Mouse (Mus musculus): ENCODE results near the gene Gpc6.
A peak's percentile ranks its signal among the peaks of the same experiment; 100 is the strongest.

The Gpc6 gene

DNA sequence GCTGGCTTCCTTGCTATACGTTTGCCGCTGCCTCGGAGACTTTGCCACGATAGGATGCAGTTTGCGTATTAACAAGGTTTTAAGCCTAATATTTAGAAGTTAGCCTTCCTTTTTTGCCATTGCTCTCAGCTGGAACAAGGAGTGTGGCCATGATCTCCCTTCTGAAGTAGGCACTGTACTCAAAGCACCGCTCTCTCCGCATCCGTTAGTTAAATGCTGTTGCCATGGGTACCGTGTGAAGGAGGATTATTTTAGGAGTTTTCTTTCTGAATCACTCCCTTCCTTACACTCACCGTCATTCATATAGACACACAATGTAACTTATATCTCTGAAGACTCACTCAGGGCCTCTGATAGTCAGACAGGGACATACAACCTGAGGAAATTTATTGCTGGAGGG is 993.6 kb downstream of the Gpc6 start:
- peak; percentile 71 for DNase-seq (ENCODE audit: low read depth, low spot score)

DNA sequence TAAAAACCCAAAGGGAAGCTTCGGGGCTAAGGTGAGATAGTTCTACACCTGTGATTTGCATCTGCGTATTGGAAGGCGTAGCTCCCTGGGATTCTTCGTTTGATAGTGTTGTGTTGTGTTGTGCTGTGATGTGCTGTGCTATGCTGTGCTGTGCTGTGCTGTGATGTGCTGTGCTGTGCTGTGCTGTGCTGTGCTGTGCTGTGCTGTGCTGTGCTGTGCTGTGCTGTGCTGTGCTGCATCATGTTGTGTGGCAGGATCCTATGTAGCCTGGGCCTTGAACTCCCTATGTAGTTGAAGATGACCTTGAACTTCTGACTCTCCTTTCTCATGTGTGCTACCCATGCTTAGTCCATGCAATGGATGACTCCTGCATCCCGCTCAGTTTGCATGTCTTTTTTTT is 994.5 kb downstream of the Gpc6 start:
- DNase-seq (ENCODE audit: low read depth, low spot score), result no peak

DNA sequence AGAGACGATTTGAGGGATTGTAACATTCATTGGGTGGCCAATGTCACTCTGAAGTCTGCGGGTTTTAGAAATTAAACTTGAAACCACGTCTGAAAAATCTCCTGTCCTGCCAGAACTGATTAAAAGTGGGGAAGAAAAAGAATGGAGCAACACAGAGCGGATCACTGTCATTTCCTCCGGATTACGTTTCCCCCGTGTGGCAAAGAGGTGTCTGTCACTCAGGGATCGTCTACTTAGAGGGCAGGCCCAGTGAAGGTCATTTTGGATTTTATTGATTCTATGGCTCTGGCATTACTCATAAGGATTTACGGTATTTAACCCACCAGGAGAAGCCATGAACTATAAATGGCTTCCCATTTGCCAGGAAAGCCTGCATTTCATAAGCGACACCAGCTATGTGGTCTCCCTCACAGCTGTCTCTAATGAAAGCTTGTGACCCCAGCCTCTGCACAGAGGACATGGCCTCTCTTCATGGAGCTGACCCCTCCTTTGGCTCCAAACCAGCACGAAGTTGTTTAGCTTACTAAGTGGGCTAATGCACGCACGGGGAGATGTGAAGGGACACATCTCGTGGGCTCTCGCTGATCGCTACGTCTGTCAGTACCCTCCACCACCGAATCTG is 996.4 kb downstream of the Gpc6 start:
- DNase-seq (ENCODE audit: low read depth, low spot score), result no peak

DNA sequence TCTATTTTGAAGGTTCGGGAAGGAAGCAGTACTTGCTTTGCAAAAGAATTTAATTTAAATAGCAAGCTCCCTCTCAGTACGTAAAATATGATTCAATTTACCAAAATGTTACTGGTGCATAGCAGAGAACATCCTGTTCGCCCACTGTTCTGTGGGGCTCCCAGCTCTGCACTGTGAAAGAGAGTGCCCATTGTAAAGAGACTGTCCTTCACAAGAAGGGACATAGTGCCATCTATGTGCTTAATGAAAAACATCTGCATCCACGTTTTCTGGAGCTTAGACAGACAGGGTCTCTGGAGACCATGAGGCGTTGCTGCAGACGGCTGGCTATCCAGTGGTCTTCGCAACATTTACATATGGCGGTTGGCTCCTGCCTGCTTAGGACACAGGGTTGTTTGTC is 998.6 kb downstream of the Gpc6 start:
- peak; percentile 58 for DNase-seq (ENCODE audit: low read depth, low spot score)

DNA sequence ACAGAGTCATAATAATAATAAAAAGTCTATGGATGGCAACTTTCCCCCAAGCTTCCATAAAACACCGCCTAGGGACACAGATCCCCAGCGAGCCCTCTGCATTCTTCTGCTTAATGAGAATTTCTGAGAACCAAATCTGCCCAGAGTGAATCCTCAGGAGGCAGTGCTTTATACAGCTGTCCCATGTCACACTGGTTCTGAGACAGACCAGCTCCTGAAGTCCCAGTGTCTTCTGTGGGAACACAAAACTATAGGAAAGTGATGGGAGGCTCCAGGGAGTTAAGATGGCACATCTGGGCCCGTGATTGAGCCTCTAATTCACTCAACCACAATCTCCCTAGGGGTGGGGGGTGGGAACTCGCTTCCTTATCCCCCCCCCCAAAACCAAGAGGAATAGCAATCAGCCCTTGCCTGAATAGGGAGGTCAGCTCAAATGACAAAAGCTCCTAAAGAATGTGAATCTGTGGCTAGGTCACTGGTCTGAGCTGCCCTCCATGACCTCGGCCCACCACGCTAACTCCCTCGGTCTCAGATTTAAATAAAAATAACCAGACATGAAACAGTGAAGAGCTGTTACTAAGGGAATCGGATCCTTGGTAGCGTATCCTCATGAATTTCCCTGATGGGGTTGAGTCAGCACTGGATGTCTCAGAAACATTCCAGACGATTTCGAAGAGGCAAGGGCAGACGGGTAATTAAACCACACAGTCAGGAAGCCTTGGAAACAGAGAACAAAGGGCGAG is 1005.2 kb downstream of the Gpc6 start:
- DNase-seq (ENCODE audit: low read depth, low spot score), result no peak

DNA sequence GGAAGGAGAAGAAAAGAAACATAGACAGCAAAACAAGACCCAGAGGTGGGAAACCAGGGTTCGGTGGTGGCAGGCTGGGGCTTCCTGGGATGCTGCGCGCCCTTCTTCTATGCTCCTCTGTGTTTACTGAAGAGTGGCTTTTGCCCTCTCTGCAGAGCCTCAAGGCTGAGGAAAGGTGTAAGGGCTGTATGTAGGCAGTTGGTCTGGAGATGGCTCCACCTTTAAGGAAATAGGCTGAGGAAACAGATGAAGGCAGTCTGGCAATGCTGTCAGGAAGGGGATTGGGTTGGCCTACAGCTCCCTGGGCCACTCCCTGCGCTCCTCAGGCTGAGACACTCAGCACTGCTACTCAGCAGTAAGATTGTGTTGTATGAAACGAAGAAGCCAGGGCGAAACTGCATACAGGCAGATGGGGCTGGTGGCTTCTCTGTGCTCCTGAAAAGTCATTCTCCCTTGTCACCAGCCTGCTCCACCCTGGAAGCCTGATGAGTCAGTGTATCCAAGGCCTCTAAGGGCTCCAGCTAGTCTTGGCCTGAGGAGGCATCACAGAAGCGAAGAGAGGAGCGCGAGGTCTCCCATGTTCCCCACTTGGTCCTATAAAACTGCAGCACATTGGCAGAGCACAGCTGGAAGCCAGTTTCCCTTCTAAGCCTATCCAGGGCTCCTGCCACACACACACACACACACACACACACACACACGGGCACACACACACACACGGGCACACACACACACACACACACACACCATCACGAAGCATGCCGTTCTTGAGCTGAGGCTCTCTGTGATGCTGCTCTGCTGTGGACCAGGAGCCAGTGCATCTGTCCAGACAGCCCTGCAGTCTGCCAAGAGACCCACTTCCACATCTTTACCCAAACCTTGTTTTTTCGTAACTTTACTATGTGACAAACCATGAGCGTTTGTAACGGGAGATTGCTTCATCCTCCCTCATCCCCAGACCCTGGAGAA is 1006.0 kb downstream of the Gpc6 start:
- no peak for DNase-seq (ENCODE audit: low read depth, low spot score)

DNA sequence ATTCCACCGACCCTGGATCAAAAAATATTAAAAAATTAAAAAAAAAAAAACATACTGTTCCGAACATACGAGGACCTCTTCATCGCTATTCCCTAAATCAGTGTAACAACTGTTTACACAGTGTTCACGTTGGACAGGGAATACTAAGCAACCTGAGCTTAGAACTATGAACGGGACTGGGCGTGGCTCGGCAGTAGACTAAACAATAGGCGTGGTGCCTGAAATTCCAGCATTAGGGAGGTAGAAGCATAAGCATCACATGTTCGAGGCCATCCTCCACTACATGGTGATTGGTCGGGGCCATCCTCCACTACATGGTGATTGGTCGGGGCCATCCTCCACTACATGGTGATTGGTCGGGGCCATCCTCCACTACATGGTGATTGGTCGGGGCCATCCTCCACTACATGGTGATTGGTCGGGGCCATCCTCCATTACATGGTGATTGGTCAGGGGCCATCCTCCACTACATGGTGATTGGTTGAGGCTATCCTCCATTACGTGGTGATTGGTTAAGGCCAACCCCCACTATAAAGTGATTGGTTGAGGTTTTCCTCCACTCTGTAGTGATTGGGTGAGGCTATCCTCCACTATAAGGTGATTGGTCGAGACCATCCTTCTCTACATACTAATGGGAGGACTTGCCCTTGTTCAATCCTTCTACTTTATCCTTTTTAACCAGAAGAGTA is 1007.2 kb downstream of the Gpc6 start:
- no peak for DNase-seq (ENCODE audit: low read depth, low spot score)

DNA sequence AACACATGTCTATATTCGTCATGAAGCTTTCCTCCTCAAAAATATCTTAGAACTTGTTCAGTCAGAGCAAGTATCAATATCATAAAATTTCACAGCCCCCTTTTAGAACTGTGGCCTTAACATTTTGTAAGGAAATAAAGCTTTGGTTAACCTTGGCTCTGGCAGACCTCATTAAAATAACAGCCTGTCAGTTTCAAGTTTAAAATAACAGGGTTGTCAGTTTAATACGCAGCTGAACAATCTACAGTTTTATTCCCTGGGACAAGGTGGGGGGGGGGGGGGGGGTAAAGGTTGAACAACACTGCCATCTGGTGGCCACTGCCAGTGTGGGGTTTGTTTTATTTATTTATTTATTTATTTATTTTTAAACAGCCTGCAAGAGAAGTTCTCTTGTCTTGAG is 1013.4 kb downstream of the Gpc6 start:
- DNase-seq (ENCODE audit: low read depth, low spot score), result no peak

DNA sequence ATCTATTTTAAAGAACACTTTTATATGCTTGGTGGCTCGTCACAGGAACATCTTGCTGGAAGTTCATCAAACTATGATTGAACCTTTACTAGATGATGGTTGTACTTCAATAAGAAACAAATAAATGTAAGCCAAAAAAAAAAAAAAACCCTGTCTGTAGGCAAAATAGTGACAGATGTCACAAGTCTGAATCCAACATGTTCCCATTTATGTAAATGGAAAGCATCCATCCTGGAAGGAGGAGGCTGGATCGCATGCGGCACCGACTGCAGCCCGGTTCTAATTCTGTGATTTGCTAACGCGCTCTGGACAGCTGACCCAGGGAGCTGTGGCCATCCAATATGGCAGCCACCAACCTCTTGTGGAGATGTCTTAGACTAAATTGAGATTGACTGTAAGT is 1014.4 kb downstream of the Gpc6 start:
- DNase-seq (ENCODE audit: low read depth, low spot score), result no peak

DNA sequence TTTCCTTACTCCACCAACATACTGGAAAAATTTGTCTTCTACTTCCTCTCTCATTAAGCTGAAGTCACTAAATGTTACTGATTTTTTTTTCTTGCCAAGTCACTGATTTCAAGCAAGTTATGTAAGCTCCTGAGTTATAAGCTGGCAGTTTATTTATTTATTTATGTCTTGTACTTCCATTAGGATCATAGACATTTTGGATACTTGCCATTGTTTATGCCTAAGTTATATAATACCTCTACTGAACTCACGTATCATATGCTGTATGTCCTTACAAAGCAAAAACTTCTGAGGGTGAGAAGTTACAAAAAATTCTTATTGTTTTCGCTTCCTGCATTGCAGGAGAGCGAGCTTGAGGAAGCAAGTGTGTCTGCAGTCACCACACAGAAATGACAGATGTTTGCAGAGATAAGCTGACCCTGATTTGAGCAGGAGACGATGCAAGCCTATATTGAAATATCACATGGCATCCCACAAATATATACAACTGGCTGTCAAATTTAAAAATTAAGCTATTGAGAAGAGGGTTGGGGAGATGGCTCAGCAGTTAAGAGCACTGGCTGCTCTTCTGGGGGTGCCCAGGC is 1020.9 kb downstream of the Gpc6 start:
- DNase-seq (ENCODE audit: low read depth, low spot score), result no peak

DNA sequence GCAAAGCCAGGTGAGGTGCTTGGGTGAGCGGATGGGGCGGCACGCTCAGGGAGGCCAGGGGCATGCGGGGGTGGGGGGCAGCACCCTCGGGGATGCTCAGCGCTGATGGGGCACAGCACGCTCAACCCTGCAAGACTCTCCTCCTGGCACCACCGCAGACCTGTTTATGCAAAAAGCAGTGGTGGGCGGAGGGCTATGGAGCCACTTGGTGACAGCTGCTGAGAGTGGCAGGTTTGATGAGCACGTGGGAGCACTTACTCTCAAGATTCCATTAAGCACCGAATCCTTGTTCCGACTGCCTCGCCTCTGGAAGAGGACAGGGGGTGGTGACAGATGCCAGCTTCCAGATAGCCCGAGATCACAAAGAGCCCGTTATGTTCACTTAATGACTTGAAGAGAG is 1026.2 kb downstream of the Gpc6 start:
- no peak for DNase-seq (ENCODE audit: low read depth, low spot score)

DNA sequence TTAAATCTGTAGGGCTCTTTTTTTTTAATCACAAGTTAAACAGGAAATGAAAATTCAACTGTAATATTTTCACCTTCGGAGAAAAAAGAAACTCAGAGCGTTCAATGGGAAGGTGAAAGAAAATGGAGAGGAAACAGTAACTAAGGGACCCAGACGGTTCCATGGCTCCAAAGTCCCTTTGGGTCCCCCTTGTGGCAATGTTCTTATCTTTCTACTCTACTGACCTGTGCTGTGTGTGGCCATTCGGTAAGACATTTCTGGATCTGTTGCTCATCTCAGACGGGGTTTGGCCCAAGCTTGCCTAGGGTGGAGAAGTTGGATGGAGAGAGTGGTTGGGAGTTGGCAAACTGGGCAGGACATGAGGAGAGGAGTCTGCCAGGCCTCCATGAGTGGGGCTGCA is 1026.6 kb downstream of the Gpc6 start:
- no peak for DNase-seq (ENCODE audit: low read depth, low spot score)

DNA sequence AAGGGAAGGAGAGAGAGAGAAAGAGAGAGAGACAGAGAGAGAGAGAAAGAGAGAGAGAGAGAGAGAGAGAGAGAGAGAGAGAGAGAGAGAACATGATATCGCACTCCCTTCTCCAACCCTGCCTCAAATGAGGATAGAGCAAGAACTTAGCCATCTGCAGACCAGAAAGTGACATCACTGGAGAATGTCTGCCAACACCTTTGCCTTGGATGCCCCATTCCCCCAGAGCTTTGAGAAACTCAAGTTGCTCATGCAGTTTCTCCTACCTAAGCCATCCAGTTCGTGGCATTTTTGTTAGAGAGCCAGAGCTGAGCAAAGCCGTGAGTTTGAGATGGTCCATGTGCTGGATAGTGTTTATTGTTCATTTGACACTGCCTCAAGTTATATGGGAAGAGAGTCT is 1030.9 kb downstream of the Gpc6 start:
- no peak for DNase-seq (ENCODE audit: low read depth, low spot score)

DNA sequence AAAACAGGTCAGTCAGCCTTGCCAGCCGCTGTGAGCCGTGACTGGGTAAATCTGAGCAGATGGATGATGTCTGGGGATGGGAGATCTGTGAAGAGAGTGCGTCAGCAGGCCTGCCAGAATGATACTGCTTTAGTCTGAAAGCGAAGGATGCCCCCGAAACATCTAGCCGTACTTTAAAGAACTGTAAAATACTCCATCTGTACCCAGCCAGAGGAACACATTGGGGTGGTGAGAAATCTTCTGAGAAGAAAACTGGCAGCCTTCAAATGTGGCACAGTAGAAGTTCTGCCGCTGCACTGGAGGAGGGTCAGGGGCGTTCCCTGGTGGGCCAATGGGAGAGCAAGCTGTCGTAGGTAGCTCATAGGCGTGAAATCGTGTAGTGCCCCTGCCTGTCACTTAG is 1033.3 kb downstream of the Gpc6 start:
- peak; percentile 93 for DNase-seq (ENCODE audit: low read depth, low spot score)

DNA sequence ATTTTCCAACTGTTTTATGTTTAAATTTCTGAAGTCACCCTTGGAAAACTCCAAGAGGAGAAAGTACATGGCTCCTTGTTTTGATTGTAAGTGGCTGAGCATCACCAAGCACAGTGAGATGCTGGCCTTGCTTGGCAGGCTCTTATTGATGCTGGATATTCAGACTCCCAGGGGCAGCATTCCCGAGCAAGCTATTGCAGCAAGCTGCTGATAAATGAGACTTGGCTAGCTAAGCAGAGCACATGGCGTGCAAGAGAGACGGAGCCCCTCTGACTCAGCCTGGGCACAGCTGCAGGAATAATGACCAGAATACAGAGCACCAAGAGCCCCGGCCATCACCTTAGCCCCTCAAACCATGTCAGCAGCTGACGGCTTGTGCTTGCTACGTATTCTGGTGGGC is 1036.2 kb downstream of the Gpc6 start:
- no peak for DNase-seq (ENCODE audit: low read depth, low spot score)

DNA sequence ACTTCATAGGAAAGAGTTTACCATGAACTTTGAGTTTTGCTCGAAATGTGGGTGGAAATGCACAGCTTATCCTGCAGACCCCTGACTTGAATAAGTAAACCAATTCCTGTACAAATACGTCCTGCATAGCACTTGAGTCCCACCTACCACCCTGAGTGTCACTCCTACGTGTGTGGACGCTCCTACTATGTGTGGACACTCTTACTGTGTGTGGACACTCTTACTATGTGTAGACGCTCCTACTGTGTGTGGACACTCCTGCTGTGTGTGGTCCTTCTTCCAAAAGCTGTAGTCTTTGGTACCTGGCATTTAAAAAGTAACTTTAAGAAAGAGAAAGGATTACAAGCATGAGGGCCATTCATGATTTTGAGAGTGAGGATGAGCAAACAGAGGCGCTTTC is 1036.7 kb downstream of the Gpc6 start:
- DNase-seq (ENCODE audit: low read depth, low spot score), result no peak

DNA sequence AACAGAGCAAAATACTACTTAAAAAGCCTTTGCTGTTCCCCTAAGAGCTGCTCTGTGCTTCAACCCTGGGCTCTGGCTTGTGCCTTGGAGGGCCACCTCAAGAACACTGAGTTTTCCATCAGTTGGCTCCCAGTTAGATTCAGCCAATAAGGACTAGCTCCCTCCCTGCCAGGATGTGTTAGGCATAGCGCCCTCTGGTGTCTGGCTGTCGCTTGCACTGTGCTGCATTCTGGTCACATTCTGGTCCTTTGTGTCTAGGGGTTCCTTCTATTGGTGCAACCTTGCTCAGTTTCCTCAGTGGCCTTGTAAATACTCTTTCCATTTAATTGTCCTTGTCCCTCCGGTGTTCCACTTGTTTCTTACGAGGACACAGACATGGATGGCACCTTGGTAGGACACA is 1037.3 kb downstream of the Gpc6 start:
- DNase-seq (ENCODE audit: low read depth, low spot score), result no peak

DNA sequence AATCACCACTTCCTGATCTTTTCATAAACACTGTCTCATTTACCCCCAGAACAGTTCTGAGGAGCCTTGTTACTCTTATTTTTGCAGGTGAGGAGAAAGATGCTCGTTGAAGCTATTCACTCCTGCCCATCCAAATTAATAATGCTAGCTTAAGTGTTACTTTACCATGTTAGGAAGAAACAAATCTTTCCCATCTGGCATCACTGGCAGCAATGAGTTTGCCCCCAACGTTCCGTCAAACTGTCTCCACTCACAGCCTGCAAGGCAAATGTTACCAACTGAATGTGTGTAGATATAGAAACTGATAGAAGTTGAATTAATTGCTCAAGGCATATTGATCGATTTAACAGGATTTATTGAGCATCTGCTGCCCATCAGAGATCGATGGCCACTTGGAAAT is 1047.5 kb downstream of the Gpc6 start:
- no peak for DNase-seq (ENCODE audit: low read depth, low spot score)

DNA sequence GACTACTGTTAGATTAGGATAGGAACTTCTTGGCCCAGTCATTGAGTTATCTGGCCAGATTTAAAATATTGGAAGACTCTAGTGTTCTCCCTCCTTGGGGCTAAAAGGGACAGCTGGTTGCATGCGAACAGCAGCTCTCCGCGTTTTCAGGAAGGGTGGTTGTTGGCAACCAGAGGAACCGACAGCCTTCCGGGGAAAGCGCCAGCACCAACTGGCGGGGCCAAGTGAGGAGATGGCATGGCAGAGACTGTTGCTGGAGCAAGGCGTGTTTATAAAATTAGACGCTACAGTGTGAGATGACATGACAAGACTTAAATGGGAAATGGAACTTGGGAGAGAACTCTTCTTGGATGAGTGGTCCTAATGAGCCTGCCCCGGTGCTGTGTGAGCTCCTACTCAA is 1056.4 kb downstream of the Gpc6 start:
- DNase-seq (ENCODE audit: low read depth, low spot score), result peak; percentile 85

DNA sequence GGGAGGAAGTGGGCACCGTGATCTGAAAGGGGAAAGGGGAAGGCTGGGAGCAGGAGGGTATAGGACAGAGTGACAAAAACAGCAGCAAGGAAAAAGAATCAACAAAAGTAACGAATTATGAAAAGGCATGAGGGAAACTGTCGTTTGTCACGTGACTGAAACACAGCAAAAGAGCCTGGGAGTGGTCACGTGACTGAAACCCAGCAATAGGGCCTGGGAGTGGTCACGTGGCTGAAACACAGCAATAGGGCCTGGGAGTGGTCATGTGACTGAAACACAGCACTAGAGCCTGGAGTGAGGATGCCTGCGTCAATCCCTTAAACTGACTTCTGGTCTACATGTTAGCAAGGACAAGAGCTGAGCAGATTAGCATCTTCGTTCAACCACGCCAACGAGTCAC is 1063.3 kb downstream of the Gpc6 start:
- no peak for DNase-seq (ENCODE audit: low read depth, low spot score)

DNA sequence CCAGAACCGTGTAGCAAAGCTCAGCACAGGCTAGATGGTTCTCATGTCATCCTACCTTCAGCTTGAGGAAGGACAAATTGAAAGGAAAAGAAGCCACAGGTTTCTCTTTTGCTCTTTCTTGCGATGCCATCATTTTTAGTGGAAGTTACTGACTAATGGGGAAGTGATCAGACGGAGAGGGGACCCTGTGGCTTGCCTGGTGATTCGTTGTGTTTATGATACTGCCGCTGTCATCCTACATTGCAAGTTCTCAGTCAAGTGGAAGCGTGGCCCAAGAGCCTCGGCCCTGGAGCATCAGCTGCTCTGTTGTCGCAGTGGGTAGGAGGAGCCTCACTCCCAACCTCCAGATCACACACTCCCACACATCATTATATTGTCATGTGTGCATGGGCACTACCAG is 1065.1 kb downstream of the Gpc6 start:
- DNase-seq (ENCODE audit: low read depth, low spot score), result no peak
